Mouse (Mus musculus) thymus, postnatal 14 days (tissue): Measurements from ENCODE around the gene Rnf167.
A peak's percentile ranks its signal among the peaks of the same experiment; 100 is the strongest.

Experiments
- DNase-seq: peaks from one replicate; pipeline ENCODE4 v3.0.0; 2021

Rnf167 gene

GRCm38 (mm10) chr11:70655571-70656455, 8.8 kb downstream of the Rnf167 start:
- DNase-seq: peak; percentile 73

GRCm38 (mm10) chr11:70656456-70656927, 9.5 kb downstream of the Rnf167 start:
- DNase-seq: peak; percentile 37

GRCm38 (mm10) chr11:70656964-70657363, 9.9 kb downstream of the Rnf167 start, which contains the start of gene Eno3:
TSS of gene Eno3 (plus strand) at chr11:70657202.
- no peak for DNase-seq

- DNase-seq: no peak
Observed at GRCm38 (mm10) chr11:70657573-70657972, 10.5 kb downstream of the Rnf167 start.

- peak; percentile 42 for DNase-seq
Observed at GRCm38 (mm10) chr11:70657991-70658390, 11.0 kb downstream of the Rnf167 start.

GRCm38 (mm10) chr11:70658521-70658920, 11.5 kb downstream of the Rnf167 start:
- DNase-seq: no peak

GRCm38 (mm10) chr11:70658942-70659341, 11.9 kb downstream of the Rnf167 start:
- no peak for DNase-seq

- DNase-seq: no peak
Observed at GRCm38 (mm10) chr11:70660571-70660970, 13.5 kb downstream of the Rnf167 start.

- no peak for DNase-seq
Observed at GRCm38 (mm10) chr11:70663101-70663500, 16.1 kb downstream of the Rnf167 start.

GRCm38 (mm10) chr11:70663957-70664356, 16.9 kb downstream of the Rnf167 start:
- no peak for DNase-seq

- DNase-seq: no peak
Observed at GRCm38 (mm10) chr11:70664741-70665140, 17.7 kb downstream of the Rnf167 start.

- DNase-seq: no peak
Observed at GRCm38 (mm10) chr11:70666687-70667086, 19.7 kb downstream of the Rnf167 start.

- no peak for DNase-seq
Observed at GRCm38 (mm10) chr11:70667271-70668150, 20.5 kb downstream of the Rnf167 start.

- DNase-seq: no peak
Observed at GRCm38 (mm10) chr11:70668335-70668770, 21.3 kb downstream of the Rnf167 start.

GRCm38 (mm10) chr11:70668771-70669505, 21.9 kb downstream of the Rnf167 start, which contains the start of gene Spag7:
TSS of gene Spag7 (minus strand) at chr11:70669416.
- DNase-seq: peak; percentile 94

GRCm38 (mm10) chr11:70669582-70670345, 22.7 kb downstream of the Rnf167 start:
- DNase-seq: peak; percentile 95

GRCm38 (mm10) chr11:70670483-70670882, 23.4 kb downstream of the Rnf167 start:
- no peak for DNase-seq

GRCm38 (mm10) chr11:70671333-70672047, 24.5 kb downstream of the Rnf167 start:
- no peak for DNase-seq

- DNase-seq: no peak
Observed at GRCm38 (mm10) chr11:70674014-70674413, 27.0 kb downstream of the Rnf167 start.

GRCm38 (mm10) chr11:70674501-70674900, 27.5 kb downstream of the Rnf167 start:
- no peak for DNase-seq

GRCm38 (mm10) chr11:70678092-70678491, 31.1 kb downstream of the Rnf167 start:
- DNase-seq: no peak
